Mouse (Mus musculus): ENCODE results near the gene Rnls. TPM values are rescaled to one million over a fixed set of nuclear protein-coding genes. Genes with fewer than 3 reads are reported as not detected.

Gene Rnls
- polyA plus RNA-seq, 1 experiment = 1.3 TPM

- DNase-seq (ENCODE audit: low spot score) = no peak
These were observed 288.2 kb downstream of the Rnls start for GRCm38 (mm10) chr19:33103851-33104250.

GRCm38 (mm10) chr19:33102783-33103139, 289.3 kb downstream of the Rnls start:
- DNase-seq (ENCODE audit: low spot score) = no peak

- no peak for DNase-seq (ENCODE audit: low spot score)
These were observed 289.9 kb downstream of the Rnls start for GRCm38 (mm10) chr19:33102008-33102782.

- no peak for DNase-seq (ENCODE audit: low spot score)
These were observed 290.7 kb downstream of the Rnls start for GRCm38 (mm10) chr19:33101093-33102007.

- DNase-seq (ENCODE audit: low spot score) = no peak
These were observed 291.5 kb downstream of the Rnls start for GRCm38 (mm10) chr19:33100598-33100997.

- no peak for DNase-seq (ENCODE audit: low spot score)
These were observed 292.1 kb downstream of the Rnls start for GRCm38 (mm10) chr19:33100031-33100430.

- no peak for DNase-seq (ENCODE audit: low spot score)
These were observed 292.8 kb downstream of the Rnls start for GRCm38 (mm10) chr19:33099201-33099788.

GRCm38 (mm10) chr19:33097691-33098090, 294.4 kb downstream of the Rnls start:
- no peak for DNase-seq (ENCODE audit: low spot score)

- DNase-seq (ENCODE audit: low spot score) = no peak
These were observed 295.5 kb downstream of the Rnls start for GRCm38 (mm10) chr19:33096581-33096980.

GRCm38 (mm10) chr19:33092575-33092974, 299.5 kb downstream of the Rnls start:
- no peak for DNase-seq (ENCODE audit: low spot score)

GRCm38 (mm10) chr19:33091324-33091723, 300.8 kb downstream of the Rnls start:
- no peak for DNase-seq (ENCODE audit: low spot score)

GRCm38 (mm10) chr19:33088868-33089267, 303.2 kb downstream of the Rnls start:
- no peak for DNase-seq (ENCODE audit: low spot score)

GRCm38 (mm10) chr19:33087961-33088360, 304.1 kb downstream of the Rnls start:
- DNase-seq (ENCODE audit: low spot score) = no peak

Other genes with a start within 250 kb of the Rnls start
- gene Lipo4, start 125.5 kb upstream of the Rnls start, polyA plus RNA-seq (2012; rRNA removed) = not detected in 2 replicates
- gene Gm8978, start 233.0 kb upstream of the Rnls start, polyA plus RNA-seq (2012; rRNA removed) = not detected in 2 replicates